Mouse (Mus musculus) heart, postnatal 0 days (tissue): ENCODE measurements around the gene Aatf. TPM values are rescaled to one million over a fixed set of nuclear protein-coding genes. Genes with fewer than 3 reads are reported as not detected.

Source experiments
- ATAC-seq: fragments of 200-750 bp; cut with Nextera tagmentation; 2 replicates; pipeline ENCODE4 v1.8.0; 2017; ENCODE audit warnings: low read depth, moderate number of reproducible peaks, moderate library complexity; ENCODE audit not compliant: insufficient read depth
- DNase-seq: peaks from one replicate; pipeline ENCODE4 v3.0.0-alpha.2; 2016; ENCODE audit warnings: low spot score
- H3K27ac ChIP-seq: fragments of 300-500 bp; sonication (generic); 2 replicates; pipeline ENCODE4 v1.5.1; 2014; ENCODE audit warnings: low read depth, mild to moderate bottlenecking
- H3K27me3 ChIP-seq: fragments of 300-500 bp; sonication (generic); 2 replicates; pipeline ENCODE4 v1.6.1; 2014; ENCODE audit warnings: low read length, mixed read lengths; ENCODE audit not compliant: control insufficient read depth, insufficient read depth
- H3K36me3 ChIP-seq: fragments of 300-500 bp; sonication (generic); replicated peaks from 2 replicates; pipeline ENCODE4 v1.6.1; 2014; ENCODE audit warnings: low read length, mixed read lengths; ENCODE audit not compliant: control insufficient read depth, insufficient read depth
- H3K4me1 ChIP-seq: fragments of 300-500 bp; sonication (generic); 2 replicates; pipeline ENCODE4 v1.6.1; 2014; ENCODE audit warnings: antibody characterized with exemption; ENCODE audit not compliant: control insufficient read depth, insufficient read depth
- H3K4me2 ChIP-seq: fragments of 300-500 bp; sonication (generic); 2 replicates; pipeline ENCODE4 v1.6.1; 2014; ENCODE audit warnings: low read depth, mild to moderate bottlenecking, low read length, moderate library complexity
- H3K4me3 ChIP-seq: fragments of 300-500 bp; sonication (generic); 2 replicates; pipeline ENCODE4 v1.5.1; 2014; ENCODE audit warnings: low read depth, low read length
- H3K9ac ChIP-seq: fragments of 300-500 bp; sonication (generic); replicated peaks from 2 replicates; pipeline ENCODE4 v1.6.1; 2014; ENCODE audit warnings: low read depth, low read length, mixed read lengths
- H3K9me3 ChIP-seq: fragments of 300-500 bp; sonication (generic); replicated peaks from 2 replicates; pipeline ENCODE4 v1.6.1; 2016; ENCODE audit warnings: low read length; ENCODE audit not compliant: control insufficient read depth
- CTCF ChIP-seq: IDR thresholded peaks from 2 replicates; pipeline ENCODE4 v1.5.1; 2016; ENCODE audit warnings: antibody characterized with exemption, control low read depth, low read depth
- EP300 ChIP-seq: IDR thresholded peaks from 2 replicates; pipeline ENCODE4 v1.6.1; 2016; ENCODE audit warnings: antibody characterized with exemption, low read depth
- WGBS: fragments of 180-500 bp; shearing (Covaris S2); extraction: QIAGEN DNeasy Blood & Tissue Kit; methylation state at CpG from one replicate; pipeline ENCODE4 v1.1.7; 2014; 5-methylcytosine and 5-hydroxymethylcytosine counted together
- polyA plus RNA-seq: library from polyadenylated mRNA; unstranded; fragments of >200 nt; fragmentation: Nextera tagmentation; extraction: Ambion mirVana; gene quantifications from 2 replicates; pipeline ENCODE4 v1.2.1, GENCODE M21; 2015
- total RNA-seq: library from RNA; depleted of rRNA; stranded (reverse); fragments of >200 nt; gene quantifications from 2 replicates; pipeline ENCODE4 v1.2.3, GENCODE M21; 2014; ENCODE audit warnings: low replicate concordance; rRNA removed

The Aatf gene
- total and polyA plus RNA-seq, 2 experiments from 2014 or later: 7.1 to 16.3 TPM

- 0 out of 2 replicates have a peak, but pooled peaks cover 14% of the 10 kb centered on the region for H3K36me3 ChIP-seq
- no peaks in the 10 kb centered on the region for H3K27me3 ChIP-seq
- H3K9me3 ChIP-seq: no peaks in the 10 kb centered on the region
- ATAC-seq (no peak), DNase-seq (no peak)
- WGBS: 91% methylated on average over 13 of the region's 13 CpGs
- H3K4me3 ChIP-seq: no peak overlapping the region
- H3K4me2 ChIP-seq: no peak overlapping the region
- TF ChIP-seq EP300 (no peak), CTCF (no peak)
- no peak overlapping the region for H3K9ac ChIP-seq
- no peak overlapping the region for H3K27ac ChIP-seq
- no peaks in the 10 kb centered on the region for H3K4me1 ChIP-seq
Measured at GRCm38 (mm10) chr11:84376510-84377365, 136.6 kb downstream of the Aatf start.

DNA sequence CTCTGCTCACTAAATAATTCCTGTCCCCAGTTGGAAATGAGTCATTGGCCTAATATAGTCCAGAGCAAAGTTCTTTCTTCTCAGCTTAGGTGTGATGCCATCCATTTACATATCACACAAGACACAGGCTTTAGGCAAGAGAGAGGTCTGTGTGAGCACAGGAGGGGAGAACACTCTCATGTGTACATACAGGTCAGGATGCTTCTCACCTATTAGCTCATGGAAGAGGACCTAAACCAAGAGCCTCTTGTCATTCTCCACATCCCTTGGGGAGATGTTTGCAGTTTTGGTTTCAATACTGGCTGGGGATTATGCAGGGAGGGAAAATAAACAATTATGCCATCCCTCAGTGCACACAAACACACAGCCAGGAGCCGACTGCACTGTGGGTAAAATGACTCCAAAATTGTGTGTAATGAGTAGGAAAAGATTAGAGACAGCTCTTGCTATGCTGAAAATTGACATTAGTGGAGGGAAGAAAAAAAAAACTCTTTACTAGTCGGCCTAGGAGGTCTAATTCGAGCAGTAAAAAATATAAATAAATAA, 137.3 kb downstream of the Aatf start:
- Histone ChIP-seq H3K4me2 (no peak overlapping the region), H3K9ac (no peak overlapping the region), H3K36me3 (0 out of 2 replicates have a peak, but pooled peaks cover 10% of the 10 kb centered on the region), H3K4me1 (no peaks in the 10 kb centered on the region), H3K9me3 (no peaks in the 10 kb centered on the region), H3K27me3 (no peaks in the 10 kb centered on the region), H3K4me3 (no peak overlapping the region), H3K27ac (no peak overlapping the region)
- no peak for DNase-seq
- no peak for ATAC-seq
- WGBS: 80% methylated on average over 3 of the region's 3 CpGs
- TF ChIP-seq EP300 (no peak), CTCF (no peak)

DNA sequence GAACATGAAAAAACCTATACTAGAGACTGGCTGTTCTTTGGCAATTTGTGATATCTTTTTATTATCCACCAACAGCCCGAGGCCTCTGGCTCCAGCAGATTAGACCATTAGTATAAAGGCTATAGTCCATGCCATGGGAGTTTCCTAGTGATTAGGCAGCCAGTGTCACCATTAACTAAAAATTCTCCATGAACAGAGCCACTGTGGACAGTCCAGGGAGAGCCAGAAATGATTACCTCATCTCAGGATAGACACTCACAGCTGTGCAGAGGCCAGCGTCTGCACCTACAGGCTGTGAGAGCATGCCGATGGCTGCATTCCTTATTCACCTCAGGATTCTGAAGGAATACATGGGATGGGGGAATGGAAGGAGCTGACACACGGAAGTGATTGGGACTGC, 140.2 kb downstream of the Aatf start:
- TF ChIP-seq EP300: no peak
- TF ChIP-seq CTCF: no peak
- no peaks in the 10 kb centered on the region for H3K27me3 ChIP-seq
- no peaks in the 10 kb centered on the region for H3K4me1 ChIP-seq
- DNase-seq (no peak), ATAC-seq (no peak)
- H3K9ac ChIP-seq: no peak overlapping the region
- no peak overlapping the region for H3K27ac ChIP-seq
- no peaks in the 10 kb centered on the region for H3K9me3 ChIP-seq
- 85% methylated on average over 4 of the region's 4 CpGs for WGBS
- no peak overlapping the region for H3K4me2 ChIP-seq
- H3K36me3 ChIP-seq: 0 out of 2 replicates have a peak, but pooled peaks cover 10% of the 10 kb centered on the region
- no peak overlapping the region for H3K4me3 ChIP-seq

Other genes with a start within 250 kb of the Aatf start
- gene Lhx1, start 12.0 kb upstream of the Aatf start, total RNA-seq: not detected in 2 replicates
- gene Lhx1, start 12.0 kb upstream of the Aatf start, polyA plus RNA-seq: not detected in 2 replicates